Mouse (Mus musculus) layer of hippocampus, postnatal 10 days (tissue): Measurements from ENCODE around the gene Ttc30a2. TPM values are rescaled to one million over a fixed set of nuclear protein-coding genes. Genes with fewer than 3 reads are reported as not detected.

Experiments
- DNase-seq, 2 experiments: peaks; one replicate each; pipeline ENCODE4 v3.0.0; 2021; ENCODE audit warnings: low spot score in 2 of 2
- long read RNA-seq: library from polyadenylated mRNA; stranded (forward); transcript quantifications from one replicate; pipeline ENCODE4 v2.0.0, GENCODE M21; 2023
- total RNA-seq, 2 experiments: library from RNA; stranded (reverse); gene quantifications; 2 replicates each; pipeline ENCODE4 v1.2.3; 2021

Gene Ttc30a2
- total RNA-seq = under 1 TPM; 0.27 to 0.45 TPM
- long read RNA-seq = 0 reads

DNA sequence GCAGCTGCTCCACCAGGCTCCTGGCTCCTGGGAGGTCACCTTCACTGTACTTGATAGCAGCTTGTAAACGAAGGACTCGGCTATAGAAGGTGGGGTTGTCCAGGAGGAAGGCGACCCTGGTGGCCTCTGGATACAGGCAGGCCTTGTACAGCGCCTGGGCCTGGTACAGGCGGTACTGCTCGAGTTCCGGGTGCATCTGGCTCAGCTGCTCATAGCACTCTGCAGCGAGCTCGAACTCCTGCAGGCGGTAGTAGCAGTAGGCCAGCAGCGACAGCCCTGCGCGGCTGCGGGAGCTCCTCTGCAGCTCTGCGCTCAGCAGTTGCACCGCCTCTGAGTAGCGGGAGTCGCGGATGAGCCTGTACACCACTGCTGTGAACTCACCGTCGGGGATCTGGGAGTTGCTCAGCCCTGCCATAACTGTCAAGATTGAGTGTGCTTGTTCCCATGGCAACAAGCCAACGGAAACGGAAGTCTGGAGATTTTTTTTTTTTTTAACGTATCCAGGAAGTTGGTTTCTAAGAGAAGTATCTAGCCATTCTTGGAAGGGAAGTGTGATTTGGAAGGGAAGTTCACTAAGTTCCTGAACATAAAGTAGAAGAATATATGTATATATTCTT, at the start of gene Ttc30a2:
Gene Ttc30a2 (minus strand): TSS at position 419 of the 617 bp plus-strand sequence.
- DNase-seq = peak; percentile 10 to 31

- DNase-seq = peak in 1 of 2 experiments; percentile 23
Measured at GRCm38 (mm10) chr2:76016890-76017289, 38.9 kb upstream of the Ttc30a2 start.

GRCm38 (mm10) chr2:76016136-76016535, 38.2 kb upstream of the Ttc30a2 start:
- no peak for DNase-seq

DNA sequence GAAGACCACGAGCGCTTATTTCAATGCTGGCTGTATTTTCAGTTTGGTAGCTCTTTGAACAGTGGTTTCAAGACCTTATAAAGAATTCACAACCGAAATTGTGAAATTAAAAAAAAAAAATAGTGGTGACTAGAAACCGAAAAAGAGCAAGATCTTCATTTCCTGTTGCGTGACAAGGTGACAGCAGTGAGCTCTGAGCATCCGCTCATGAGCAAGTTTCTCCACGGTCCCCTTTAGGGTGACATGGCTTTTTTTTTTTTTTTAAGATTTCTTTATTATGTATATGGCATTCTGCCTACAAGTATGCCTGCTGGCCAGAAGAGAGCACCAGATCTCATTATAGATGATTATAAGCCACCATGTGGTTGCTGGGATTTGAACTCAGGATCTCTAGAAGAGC, 37.5 kb upstream of the Ttc30a2 start:
- no peak for DNase-seq

- no peak for DNase-seq
Measured at GRCm38 (mm10) chr2:76014659-76015058, 36.7 kb upstream of the Ttc30a2 start.

GRCm38 (mm10) chr2:76006194-76006593, 28.2 kb upstream of the Ttc30a2 start:
- DNase-seq = no peak

GRCm38 (mm10) chr2:76002899-76003298, 24.9 kb upstream of the Ttc30a2 start:
- DNase-seq = no peak

GRCm38 (mm10) chr2:76001392-76001791, 23.4 kb upstream of the Ttc30a2 start:
- DNase-seq = peak; percentile 70 to 73

DNA sequence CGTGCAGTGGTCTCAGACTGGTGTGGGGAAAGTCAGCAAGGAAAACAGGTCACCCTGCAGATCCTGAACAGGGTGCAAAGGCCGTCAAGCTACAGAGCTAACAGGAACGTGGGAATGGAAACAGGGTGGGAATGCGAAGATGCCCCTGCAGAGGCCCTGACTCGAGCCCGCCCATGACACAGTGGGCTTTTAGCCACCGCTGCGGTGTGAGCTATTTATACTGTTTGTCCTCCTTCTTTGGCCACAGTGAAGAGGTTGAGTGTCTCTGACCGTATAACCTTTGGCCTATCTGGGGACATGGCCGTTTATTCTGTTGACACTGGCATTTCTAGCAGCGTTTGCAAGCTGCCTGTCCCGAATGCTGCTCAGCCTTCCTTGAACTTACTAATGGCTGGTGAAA, 21.7 kb upstream of the Ttc30a2 start:
- DNase-seq = no peak

DNA sequence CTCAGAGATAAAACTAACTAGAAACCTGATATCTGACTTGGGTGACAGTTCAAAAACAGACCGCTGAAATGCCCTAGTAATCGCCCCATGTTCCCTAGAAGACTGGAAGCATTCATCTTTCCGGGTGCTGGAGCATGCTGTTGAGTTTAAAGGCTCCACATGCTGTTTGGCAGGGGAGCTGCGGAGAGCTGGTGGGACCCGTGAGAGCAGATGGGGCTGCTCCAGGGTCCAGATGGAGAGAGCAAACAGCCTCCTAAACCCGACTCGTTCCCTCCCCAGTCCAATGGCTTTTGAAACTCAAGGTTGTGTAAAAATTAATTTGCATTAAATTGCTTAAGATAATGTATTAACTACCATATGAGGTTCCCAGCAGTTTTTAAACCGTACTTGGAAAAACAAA, 20.7 kb upstream of the Ttc30a2 start:
- DNase-seq = peak; percentile 49 to 55

DNA sequence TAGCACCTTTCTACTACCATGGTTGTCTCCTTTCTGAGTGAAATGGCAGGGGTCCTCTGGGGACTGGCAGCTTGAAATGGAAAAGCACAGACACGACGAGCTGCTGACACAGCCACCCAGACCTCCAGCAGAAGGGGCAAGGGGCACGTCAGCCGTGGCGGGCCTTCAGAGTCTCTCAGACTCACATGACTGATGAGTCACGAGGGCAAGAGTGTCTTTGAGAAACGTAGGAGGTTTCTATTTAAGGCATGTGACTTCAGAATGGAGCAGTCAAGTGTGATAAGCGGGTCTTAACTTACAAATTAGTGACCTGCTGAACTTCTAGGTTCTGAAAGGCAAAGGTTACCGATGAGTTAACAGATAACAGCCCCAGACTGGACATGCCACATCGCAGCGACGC, 19.8 kb upstream of the Ttc30a2 start:
- no peak for DNase-seq

- no peak for DNase-seq
Measured at GRCm38 (mm10) chr2:75994841-75995240, 16.9 kb upstream of the Ttc30a2 start.

GRCm38 (mm10) chr2:75991581-75992205, 13.7 kb upstream of the Ttc30a2 start:
- DNase-seq = no peak

DNA sequence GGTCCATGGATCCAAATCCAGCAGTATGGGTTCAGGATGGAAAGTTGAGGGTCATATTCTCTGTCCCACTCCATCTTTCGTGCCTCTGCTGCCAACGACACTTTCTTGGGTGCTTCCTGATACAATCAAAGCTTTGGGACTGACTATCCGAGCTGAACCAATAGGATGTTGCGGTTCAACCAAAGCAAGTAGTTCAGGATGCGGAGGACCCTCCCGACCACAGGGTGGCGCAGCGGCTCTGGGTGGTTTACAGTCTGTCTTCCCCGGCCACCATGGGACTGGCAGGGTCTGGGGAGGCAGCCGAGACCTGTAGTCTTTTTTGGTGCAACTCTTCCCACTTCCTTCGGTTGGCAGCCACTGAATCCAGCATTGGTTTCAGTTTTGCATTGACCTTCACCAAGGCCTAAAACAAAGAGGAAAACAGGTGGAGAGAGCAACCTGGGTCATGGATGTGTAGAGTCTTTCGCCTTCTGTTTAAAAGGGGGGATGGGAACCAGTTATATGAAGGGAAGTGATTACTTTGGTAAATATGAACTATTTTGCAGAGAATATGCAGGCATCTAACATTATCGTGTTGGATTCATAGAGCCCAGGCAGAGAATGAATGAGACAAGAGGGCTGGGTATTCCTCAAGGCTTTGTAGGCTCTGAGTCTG, 13.0 kb upstream of the Ttc30a2 start:
- peak; percentile 78 to 83 for DNase-seq

- DNase-seq = no peak
Measured at GRCm38 (mm10) chr2:75989694-75990093, 11.7 kb upstream of the Ttc30a2 start.

DNA sequence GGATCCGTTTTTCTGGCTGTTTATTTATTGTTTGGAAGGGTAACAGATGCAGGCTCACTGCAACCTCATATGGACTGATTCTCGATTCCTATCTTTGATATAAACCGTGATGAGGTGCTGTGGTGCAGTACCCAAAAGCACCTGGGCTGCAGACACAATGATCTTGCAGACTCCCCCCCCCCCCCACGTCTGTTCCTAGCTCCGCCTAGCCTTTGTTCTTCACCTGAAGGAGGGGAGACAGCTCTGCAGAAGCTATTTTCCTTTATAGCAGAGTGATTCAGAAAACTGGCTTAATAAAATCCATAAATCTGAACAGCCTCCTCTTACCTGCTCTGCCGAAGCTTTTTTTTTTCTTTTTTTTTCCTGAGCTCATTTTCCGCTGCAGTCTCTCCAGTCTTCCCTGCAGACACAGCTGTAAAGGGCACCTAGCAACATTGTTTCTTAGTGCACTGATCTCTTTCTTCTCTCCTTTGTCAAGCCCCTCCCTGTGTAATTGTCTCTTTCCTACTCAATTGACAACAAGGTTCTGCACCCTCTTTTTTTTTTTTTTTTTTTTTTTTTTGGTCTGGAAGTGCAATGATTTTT, 10.9 kb upstream of the Ttc30a2 start:
- no peak for DNase-seq

DNA sequence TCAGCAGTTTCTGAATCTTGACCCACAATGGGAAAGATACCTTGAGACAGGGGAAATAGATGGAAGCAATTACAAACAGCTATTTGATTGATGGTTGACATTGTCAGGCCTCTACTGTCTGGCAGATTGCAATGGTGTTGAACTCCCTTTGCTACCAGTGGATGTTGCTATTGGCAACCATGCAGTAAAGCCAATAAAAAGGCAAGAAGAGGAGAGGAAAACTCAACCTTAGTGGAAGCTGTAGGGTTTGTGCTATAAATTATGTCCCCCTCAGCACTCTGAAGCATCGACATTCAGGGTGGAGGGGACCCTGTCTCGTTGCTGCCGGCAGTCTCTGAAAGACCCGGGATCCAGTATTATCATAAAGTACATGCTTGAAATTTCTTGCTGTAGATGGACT, 10.4 kb upstream of the Ttc30a2 start:
- no peak for DNase-seq

- no peak for DNase-seq
Measured at GRCm38 (mm10) chr2:75987739-75988138, 9.8 kb upstream of the Ttc30a2 start.

- DNase-seq = peak; percentile 70 to 75
Measured at GRCm38 (mm10) chr2:75985124-75985523, 7.2 kb upstream of the Ttc30a2 start.

- no peak for DNase-seq
Measured at GRCm38 (mm10) chr2:75983847-75984246, 5.9 kb upstream of the Ttc30a2 start.

DNA sequence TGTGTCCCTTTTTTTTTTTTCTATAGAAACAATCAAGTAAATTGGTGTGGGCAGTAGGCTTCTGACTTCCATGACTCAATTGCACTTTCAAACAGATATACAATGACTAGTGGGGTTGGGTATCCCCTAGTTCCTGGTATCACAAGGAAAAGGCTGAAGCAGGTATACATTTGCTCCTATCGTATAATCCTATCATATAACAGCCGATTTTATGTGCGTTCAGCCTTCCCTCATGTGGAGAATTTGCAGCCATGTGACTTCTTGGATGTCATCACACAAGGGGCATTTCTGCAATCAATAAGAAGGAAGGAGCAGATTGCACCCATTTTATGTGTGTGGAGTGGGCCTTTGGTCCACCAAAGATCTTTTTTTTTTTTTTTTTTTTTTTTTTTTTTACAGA, 5.1 kb upstream of the Ttc30a2 start:
- DNase-seq = no peak

DNA sequence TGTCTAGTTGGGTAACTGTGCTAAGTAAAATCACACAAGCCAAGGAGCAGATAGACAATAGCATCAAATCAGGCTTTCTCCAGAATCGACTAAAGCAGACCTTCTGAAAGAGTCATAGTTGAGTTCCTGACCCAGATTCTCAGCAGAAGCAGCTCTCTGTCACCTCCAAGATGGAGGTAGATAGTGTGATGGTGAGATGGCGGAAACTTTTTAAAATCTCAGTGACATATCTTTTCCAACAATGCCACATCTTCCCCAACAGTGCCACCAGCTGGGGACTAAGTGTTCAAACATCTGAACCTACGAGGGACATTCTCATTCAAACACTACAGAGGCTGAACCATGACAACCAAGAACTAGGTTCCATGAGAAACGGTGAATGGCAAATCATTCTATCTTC, 4.7 kb upstream of the Ttc30a2 start:
- DNase-seq = no peak
